Mouse (Mus musculus) layer of hippocampus, adult 8-10 months (tissue): ENCODE measurements at regions not wholly inside any gene's neighbourhood (a gene's known extent, or its start where the extent isn't known, plus 50 kb on each side); places are given as distances from the start of the nearest gene placed in this dataset.

Experiments
- DNase-seq, 2 experiments: peaks; one replicate each; pipeline ENCODE4 v3.0.0; 2022; ENCODE audit warnings: low spot score in 2 of 2

DNA sequence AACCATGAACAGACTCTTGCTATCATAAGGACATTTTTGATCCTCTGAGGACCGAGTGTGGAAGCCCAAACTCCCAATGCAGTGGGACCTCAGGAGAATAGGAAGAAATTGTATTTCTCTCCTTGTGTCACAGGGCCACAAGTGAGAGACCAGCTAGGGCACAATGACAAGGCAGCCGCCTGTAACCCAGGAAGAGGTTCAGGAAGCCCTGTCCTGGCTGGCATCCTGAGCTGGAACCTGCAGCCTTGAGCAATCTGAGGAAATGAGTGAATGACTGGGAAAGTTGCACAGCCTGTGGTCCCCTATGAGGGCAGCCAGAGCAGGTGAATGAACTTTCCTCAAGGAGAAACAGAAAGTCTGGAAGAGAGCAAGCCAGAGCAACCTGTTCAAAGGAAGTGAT lies 142.0 kb upstream of the Tut7 start:
- DNase-seq = no peak

DNA sequence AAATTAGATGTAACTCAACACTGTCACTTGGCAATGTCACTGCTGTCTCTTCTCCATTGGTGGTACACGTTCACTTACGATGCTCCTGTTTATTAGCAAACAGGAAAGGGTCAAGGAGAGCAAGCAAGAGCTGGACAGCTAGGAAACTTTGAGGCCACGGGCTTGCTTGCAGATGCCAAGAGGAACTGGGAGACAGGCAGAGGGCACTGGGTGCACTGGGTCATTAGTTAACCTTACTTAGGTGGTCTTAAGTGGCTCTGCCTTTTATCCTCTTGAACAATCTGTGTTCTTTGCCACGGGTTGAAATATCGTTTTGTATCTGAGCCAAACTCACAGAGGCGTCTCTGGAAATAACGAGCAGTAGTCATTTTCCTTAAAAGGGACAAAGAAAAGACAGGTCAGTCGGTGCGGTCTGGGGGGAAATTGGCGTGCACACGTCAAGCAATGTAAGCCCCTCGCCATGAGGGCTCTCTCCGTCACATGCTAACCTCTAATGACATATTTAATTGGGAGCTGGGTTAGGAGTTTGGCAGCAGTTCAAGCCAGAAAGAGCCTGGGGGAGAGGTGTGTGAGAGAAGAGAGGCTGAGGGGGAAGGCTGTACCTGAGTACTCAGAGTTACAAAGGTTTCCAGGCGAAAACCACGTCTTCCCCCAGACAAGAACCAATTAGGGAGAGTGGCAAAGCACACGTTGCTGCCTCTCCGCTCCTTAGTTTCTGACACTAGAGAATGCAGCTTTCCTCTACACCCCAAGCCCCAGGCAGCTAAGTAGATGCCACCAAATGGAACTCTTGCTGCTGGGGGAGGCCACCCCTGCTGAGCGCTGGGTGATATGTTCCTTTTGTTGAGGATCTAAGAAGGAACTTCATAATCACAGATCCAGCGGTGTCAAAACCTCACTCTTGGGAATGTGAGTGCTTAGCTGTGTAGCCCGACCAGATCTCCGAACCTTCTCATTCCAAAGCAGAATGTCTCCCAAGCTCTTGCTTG lies 140.0 kb upstream of the Tut7 start:
- no peak for DNase-seq

DNA sequence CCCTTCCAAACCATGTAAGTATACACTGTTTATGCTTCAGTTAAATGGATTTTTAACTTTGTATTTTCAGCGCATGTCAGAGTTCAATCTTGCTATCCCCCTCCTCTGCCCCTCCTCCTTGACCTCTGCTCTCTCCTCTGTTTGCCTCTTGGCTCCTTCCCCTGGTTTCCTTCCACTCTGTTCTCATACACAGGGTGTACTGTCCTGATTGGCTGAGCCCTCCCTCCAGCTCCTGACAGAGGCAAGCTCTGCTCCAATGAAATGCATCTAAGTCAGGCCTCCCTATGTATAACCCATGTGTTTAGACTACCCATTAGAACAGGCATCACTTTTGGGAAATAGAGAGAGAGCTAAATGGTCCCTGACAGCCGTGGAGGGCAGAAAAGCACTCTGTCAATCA lies 133.5 kb upstream of the Tut7 start:
- no peak for DNase-seq

DNA sequence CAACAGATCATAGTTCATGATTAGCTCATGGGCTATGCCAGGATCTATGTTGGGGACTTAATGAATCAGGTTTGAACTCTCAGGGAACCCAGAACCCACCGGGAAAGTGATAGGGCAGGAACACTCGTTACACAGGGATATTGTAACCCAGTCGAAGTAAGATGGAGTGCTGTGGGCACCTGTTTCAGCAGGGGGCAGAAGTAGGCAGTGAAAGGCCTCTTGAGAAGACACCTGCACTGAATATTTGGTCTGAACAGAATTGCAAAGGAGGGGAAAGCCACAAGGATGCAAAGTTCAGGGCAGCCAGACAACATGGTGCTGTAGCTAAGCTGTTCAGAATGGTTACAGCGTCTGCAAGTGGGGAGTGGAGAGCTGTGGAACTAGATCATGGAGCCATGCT lies 129.9 kb upstream of the Tut7 start:
- DNase-seq = no peak

DNA sequence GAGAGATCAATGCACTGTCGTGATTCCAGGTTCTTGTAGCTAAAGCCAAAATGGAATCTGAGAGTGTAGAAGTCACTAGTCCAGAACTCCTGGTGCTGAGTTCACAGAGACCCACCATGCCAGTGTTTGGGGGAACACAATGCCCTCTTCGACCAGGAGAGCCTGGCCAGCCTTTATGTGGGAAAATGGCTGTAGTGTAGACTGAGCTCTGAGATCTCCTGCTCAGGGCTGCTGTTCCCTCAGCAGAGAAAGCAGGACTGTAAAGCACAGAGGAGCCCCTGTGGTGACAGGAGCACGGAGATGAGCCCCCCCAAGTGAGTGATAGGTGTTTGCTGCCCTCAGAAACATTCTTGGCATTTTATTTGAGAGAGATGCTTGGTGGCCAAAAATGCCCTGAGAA lies 129.2 kb upstream of the Tut7 start:
- no peak for DNase-seq

DNA sequence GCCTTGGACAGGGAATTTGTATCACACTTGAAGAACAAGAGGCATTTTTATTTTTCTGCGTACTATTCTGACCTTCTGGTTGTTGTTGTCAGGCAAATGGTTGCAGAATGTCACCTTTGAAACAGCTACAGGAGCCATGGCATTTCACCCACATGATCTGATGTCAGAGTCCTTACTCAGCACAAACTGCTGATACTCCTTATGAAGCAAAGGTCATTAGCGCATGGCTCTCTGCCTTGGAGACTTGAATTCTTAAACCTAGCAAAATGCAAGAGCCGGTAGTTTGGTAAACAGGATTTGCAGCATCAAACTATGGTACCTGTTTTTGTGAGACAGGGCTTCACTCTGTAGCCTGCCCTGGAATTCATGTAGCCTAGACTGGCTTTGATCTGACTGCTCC lies 127.3 kb upstream of the Tut7 start:
- DNase-seq = no peak

DNA sequence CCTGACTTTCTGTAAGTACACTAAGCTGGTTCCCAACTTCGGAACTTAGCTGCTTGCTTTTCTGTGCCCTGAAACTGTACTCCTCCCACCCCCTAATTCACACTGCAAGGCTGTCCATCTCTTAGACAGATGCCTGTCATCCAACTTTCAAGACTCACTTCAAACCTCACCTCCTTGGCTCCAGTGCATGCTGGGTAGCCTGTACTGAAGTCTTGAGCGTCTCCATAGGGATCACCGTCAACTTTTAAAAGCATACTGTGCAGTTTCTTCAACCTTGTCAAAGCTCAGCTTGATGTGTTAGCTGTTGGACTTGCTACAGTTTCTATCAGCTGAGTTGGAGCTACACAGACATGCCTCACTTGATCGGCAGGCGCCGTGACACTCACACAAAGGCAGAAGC lies 126.5 kb upstream of the Tut7 start:
- no peak for DNase-seq

DNA sequence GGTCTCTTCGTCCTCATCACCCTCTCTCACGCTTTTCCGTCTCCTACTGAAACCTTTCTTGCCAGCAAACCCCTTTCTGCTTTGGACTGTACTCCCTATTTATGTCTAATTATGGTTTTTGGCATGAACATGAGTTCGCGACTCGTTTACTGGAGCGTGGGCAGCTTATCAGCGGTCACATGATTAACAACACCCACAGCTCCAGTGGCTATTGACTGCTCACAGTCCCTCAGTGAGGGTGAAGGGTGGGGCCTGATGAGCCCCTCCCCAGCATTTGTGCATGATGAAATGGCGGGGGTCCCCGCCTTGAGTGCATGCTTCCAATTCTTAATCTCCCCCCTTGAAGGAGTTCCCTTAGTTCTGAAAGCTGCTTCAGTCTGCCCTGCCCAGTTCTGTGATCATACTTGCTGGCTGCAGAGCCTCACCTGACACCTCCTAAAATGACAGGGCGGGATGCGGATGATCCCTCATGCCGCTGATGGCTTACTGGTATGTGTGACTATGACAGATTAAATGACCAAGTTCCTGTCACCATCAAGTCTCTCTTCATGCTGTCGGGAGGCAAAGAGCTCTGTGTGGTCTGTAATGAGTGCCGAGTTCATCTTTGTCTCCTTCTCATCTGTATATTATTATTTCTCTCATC lies 125.7 kb upstream of the Tut7 start:
- DNase-seq = no peak

DNA sequence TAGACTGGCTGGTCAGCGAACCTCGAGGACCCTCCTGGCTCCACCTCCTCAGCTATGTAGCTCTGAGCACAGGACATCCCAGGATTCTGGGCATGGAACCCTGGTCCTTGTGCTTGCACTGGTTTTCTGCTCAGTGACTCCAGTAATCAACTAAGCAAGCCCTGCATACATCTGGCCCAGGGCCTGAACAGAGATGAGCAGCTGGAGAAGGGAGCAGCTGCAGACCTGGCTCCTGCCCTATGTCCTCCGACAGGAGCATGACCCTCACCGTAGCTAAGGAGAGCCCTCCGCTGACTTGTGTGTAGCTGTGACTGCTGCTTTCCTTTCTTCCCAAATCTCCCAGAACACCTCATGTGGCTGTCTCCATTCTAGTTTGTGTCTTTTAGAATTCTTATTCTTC lies 124.5 kb upstream of the Tut7 start:
- no peak for DNase-seq

DNA sequence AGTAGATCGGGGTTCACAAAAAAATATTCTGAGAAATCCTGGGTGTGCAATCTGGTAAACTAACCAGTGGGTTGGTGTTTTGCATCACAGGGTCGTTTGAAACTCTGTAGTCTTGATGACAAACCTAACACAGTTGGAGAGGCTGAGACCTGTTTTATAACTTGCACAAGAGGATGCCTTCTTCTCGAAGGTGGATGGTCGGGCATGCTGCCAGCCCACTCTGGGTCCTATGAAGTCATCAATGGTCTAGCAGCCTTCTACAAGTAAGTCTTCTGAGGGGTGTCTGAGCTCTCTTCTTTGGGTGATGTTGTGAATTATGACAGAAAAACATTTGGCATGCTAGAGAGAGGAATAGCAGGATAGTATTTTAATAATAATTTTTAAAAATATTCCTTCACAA lies 123.6 kb upstream of the Tut7 start:
- no peak for DNase-seq

DNA sequence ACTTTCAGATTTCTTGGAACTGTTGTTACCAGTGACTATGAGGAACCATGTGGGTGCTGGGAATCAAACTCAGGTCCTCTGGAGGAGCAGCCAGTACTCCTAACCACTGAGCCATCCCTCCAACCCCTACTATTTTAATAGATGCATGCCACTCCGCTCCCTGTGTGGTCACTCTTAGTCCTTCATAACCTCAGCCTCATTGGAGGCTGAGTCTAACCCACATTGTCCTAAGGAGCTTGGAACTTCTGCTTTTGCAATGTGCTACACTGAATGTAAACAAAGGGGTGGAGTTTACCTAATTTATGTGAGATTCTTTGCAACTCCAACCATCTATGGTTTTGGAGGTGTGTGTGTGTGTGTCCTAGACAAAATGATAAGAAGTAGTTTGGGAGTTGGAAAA lies 122.7 kb upstream of the Tut7 start:
- no peak for DNase-seq

DNA sequence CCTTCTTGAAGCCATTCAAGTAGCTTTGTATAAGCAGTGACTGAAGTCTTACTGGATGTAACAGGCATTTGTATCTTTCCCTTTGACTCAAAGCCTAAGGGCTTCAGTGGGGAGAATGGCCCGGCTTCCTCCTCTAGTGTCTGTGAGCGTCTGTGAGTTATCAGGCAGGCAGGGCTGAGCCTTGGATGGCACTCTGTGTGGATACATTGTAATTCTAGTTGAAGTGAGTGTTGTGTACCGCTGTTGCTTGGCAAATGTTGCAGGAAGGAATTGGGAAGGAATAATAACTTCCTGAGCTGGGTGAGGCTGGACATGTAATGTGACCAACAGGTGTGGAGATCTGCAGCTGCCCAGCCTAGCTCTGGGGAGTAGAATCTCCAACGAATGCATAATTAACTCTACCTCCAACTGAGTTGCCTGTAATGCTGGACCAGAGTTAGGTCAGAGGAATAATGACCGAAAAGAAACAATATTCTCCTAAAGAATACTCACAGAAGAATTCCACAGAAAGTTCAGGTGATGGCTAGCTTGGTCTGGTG lies 120.7 kb upstream of the Tut7 start:
- DNase-seq = no peak

DNA sequence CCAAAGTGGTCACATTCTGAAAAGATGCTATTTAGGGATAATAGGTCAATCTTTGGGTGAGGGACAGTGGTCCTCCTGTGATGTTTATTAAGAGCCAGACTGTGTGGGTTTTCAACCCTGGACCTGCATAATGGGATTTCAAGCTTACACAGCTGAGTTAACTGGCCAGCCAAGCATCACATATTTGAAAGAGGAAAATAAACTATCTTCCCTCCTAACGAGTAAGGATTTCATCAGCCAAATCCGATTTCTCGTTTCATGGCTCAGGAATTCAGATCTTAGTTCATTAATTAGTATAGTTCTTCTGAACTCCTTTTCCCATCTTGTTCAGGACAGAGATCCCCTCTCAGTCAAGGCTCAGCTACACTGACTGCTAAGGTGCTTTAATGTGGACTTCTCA lies 120.1 kb upstream of the Tut7 start:
- no peak for DNase-seq

DNA sequence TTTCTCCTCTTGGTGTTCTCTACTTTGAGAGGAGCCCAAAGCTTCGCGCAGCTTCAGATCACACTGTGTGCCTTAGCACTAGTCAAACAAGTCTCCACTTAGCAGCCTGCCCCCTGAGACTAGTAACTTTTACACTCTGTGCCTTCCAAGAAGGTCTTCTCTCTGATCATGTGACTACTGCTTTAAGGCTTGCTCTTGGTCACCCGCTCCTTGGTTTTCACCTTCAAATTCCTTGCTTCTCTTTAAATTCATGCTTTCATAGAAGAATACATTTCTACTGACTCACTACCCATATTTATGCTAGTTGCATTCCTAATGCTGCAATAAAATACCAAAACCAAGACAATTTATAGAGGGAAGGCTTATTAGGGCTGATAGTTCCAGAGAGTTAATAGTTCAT lies 118.6 kb upstream of the Tut7 start:
- DNase-seq = no peak

DNA sequence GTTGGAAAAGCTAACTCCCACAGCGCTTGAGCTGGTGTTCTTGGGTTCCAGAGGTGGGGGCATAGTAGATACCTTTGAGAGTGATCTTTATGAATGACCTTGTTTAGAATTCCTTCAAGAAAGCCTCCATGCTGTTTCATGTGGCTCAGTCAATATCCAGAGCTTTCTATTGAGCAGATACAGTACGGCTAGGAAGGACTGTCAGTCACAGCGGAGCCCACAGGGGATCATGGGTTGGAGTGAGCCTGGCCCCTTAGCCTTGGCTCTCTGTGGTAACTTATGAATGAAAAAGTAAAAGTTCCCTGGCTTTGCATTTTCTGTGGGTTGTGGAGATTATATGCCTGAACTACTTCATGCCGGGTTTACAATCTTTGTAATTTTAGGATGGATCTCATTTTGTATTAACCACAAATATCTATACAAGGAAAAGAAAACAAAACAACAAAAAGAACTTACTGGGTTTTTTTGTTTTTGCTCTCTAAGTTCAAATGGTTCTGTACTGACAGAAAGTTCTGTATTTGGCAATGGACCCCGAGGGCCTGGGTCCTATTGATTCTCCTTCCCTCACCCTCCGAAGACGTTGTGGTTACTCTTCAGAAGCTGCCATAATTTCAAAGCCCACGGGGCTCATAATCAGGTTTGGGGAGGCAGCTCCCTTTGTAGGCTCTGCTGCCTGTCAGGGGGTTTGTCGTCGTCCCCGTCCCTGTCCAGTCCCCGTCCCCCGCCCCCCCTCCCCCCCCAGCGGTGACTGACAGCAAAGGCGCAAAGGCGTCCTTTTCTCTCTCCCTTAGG lies 117.7 kb upstream of the Tut7 start:
- no peak for DNase-seq

DNA sequence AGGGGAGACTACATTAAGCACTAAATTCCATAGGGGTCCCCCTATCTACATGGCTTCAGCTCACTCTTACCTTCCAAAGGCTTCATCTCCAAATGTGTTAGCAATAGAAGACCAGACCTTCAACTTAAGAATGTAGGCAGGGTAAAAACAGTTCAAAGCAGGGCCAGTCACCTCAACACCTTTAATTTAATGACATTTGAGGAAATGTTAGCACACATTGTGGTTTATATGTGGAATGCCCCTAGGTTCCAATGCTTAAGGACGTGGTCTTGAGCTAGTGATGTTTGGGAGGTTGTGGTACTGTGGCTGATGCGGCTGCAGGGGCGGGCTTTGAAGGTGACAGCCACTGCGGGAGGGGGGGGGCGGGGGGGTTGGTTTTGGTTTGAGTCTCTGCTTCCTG lies 116.9 kb upstream of the Tut7 start:
- no peak for DNase-seq

DNA sequence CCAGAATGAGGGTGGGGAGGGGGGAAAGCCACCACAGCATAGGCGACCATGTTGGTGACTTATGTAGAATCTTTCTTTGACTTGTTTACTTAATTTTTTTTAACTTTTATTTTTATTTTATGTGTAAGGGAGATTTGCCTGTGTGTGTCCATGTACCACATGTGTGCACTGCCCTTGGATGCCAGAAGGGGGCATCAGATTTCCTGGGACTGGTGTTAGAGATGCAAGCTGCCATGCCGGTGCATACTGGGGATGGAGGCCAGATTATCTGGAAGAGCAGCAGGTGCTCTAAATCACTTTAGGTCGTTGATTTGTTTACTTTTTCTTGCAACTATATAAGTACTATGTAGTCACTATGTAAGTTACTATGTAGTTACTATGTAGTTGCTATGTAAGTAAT lies 114.2 kb upstream of the Tut7 start:
- DNase-seq = no peak

DNA sequence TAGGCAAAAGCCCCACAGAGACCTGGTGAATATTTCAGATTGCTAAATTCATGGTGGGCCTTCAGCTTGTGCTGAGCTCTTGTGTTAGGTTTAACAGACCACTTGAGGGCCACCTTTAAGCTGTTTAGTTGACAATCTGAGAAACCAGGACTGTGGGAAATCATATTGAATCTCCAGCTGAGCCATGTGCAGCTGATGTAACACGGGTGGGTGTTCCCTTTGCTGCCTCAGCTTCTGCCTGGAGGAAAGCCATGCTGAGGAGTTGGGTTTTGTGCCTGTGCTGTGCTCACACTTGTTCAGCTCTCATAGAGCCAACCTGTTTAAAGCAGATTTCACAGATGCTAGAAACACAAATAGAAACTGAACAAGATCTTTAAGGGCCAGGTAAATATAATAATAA lies 111.6 kb upstream of the Tut7 start:
- DNase-seq = peak in 1 of 2 experiments; percentile 18

DNA sequence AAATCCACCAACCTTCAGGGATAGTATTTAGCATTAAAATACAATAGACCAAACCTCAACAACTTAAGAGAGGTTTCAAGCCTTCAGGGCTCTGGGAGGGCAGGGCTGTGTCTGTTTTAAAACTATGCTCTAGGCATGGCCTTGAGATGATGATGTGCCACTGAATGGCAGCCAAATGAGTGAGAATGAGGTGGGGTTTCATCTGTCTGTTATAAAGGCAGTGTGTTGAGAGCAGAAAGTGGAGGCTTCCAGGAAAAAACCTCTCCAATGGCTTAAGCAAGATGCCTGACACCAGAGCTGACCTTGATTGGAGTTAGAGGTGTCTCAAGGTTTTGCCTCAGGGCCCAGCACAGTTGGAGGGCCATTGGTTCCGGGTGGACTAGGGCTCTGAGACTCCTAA lies 111.1 kb upstream of the Tut7 start:
- no peak for DNase-seq

DNA sequence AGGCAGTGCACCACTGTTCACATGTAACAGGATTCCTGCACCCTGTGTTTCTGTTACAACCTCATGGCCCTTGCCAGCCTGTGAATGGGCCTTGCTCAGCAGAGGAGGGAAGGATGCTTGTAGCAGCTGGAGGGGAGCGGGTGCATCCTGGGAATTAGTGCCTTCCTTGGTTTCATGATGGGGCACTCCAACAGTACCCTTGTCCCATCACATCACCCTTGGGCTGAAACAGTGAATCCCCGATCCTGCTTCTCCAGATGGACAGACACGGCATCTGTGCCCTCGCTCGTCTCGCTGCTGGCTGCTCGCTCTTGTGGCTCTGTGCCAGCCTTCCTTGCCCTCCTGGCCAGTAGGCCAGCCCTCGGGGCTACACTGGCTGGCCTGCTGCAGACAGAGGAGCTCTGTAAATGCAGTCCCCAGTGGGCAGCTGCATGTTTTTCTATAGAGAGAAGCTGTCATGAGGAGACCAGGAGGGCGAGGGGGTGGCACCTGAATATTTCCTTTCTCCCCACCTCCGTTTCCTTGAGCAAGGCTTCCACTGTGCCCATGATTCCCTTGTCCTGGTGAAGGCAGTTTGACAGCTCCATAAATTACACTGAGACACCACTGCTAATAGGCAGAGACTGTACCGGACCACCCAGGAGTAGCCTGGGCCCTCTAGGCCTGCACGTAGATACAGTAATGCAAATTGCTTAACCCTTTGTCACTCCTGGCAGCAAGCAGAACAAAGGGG lies 104.6 kb upstream of the Tut7 start:
- no peak for DNase-seq

DNA sequence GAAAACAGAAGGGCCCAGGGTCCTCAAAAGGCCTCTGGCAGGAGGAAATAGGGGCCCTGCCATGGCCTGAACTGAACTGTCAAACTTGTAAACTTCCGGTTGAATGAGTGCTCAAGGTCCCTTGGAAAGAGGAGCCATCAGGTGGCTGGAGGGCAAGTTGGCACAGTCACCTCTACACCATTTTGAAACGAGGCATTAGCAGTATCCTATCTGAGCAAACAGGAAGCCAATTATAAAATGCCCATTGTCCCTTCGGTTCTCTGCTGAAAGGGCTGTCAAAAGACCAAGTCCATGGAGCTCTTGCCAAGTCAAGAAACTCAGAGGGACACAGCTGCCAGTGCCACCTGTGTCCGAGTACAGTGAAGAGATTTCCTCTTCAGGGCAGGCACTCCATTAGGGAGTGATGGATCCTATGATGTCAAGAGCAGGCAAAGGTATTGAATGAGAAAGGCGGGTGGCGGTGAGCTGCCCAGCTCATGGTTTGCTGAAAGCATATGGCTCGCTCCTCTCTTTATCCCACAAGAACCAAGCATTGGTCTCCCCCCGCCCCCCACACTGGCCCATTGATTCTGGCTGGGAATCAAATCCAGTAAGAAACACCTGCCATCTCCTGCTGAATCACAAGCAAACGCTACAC lies 103.0 kb upstream of the Tut7 start:
- peak; percentile 9 to 12 for DNase-seq
